Mouse (Mus musculus): ENCODE results near the gene Eml4.

DNA sequence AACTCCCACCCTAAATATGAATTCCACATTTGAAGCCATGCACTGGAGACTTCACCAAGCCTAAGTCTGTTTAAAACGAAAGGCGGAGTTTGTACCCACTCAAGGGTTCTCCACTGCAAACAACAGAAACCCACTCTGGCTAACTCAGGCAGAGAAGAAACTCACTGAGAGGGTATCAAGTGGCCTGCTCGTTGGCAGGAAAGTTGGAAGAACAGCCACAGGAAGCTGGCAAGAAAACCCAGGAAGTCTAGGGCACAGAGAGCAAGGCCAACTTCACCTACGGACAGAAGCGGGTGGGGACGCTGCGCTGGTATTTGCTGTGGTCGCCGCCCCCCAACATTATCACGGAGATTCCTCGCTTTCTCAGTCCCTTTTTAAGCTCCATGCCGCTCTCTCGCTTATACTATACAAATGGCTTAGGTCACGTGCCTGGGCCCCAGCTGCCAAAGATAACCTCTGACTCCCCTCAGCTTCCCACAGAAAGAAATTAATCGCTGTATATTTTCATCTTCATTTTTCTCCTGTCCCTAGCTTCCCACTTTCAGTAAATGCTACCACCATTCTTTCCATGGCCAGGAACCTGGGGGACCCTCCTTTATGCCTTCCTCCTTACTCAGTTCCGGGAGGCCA is 9.7 kb upstream of the Eml4 start:
- TF ChIP-seq MYOD1 (IDR thresholded peaks at IDR 0.05; ENCODE audit: control insufficient read depth, insufficient read length, low read depth), result no peak
- TF ChIP-seq CTCF (IDR thresholded peaks at IDR 0.05; ENCODE audit: control insufficient read depth, insufficient read depth, insufficient read length), result no peak
- no peak for TF ChIP-seq USF1 (IDR thresholded peaks at IDR 0.05; ENCODE audit: low read depth)
- no peak for TF ChIP-seq MAX (IDR thresholded peaks at IDR 0.05)
- TF ChIP-seq MYOG (IDR thresholded peaks at IDR 0.05; ENCODE audit: control insufficient read depth, extremely low read depth, insufficient read length), result no peak
- TF ChIP-seq FOSL1 (IDR thresholded peaks at IDR 0.05; ENCODE audit: insufficient read depth, low read length, poor library complexity, severe bottlenecking), result no peak
- TF ChIP-seq CEBPB (IDR thresholded peaks at IDR 0.05; ENCODE audit: low read depth), result no peak

Measured in C2C12 (cell line).